Comparison of ENCODE assay signal across 8 mouse cellular contexts in genomic region chr2:72978901-72979658, GRCm38 (mm10). TPM values are rescaled to one million over a fixed set of nuclear protein-coding genes. Genes with fewer than 3 reads are reported as not detected.
DNase-seq lines count a peak whose midpoint lies in the region; ATAC-seq lines count a peak whose summit lies in the region.

No protein-coding gene starts in this region.

- no peaks in the 10 kb centered on the region for H3K36me3 ChIP-seq in forebrain, embryonic 14.5 days (ENCODE audit: control insufficient read depth, insufficient read depth, low read length)
- H3K36me3 ChIP-seq in neural tube, embryonic 15.5 days: no peaks in the 10 kb centered on the region

- peak overlapping the region; percentile 69 for H3K4me2 ChIP-seq in forebrain, embryonic 14.5 days (ENCODE audit: low read length)
- H3K4me2 ChIP-seq in neural tube, embryonic 15.5 days: peak overlapping the region; percentile 61

- H3K4me1 ChIP-seq in forebrain, embryonic 14.5 days (ENCODE audit: control insufficient read depth, insufficient read depth, low read length): peaks cover 17% of the 10 kb centered on the region
- peaks cover 28% of the 10 kb centered on the region for H3K4me1 ChIP-seq in neural tube, embryonic 15.5 days

- peak; percentile 83 for DNase-seq in ES-CJ7 (ENCODE audit: low read depth, low spot score)
- peak; percentile 91 for DNase-seq in forebrain, embryonic 14.5 days (ENCODE audit: low spot score)
- DNase-seq in heart, postnatal 14 days: peak; percentile 86 to 92
- DNase-seq in layer of hippocampus, adult 18-20 months (ENCODE audit: low spot score in 2 of 2): peak; percentile 78 to 84
- DNase-seq in lung, adult 18-20 months: peak; percentile 93 to 94
- peak; percentile 95 for DNase-seq in testis, postnatal 10 days (ENCODE audit: low spot score)

- WGBS in forebrain, embryonic 14.5 days: 0% methylated on average over 49 of the region's 107 CpGs
- under 1% methylated on average over 54 of the region's 107 CpGs for WGBS in neural tube, embryonic 15.5 days

- H3K27me3 ChIP-seq in forebrain, embryonic 14.5 days (replicated peaks; ENCODE audit: control insufficient read depth, insufficient read depth, low read length): no peaks in the 10 kb centered on the region
- no peaks in the 10 kb centered on the region for H3K27me3 ChIP-seq in neural tube, embryonic 15.5 days (replicated peaks)

- peak overlapping the region; percentile 100 for H3K4me3 ChIP-seq in forebrain, embryonic 14.5 days (ENCODE audit: low read depth, low read length)
- H3K4me3 ChIP-seq in neural tube, embryonic 15.5 days (replicated peaks): peak overlapping the region; percentile 80

- ATAC-seq in cerebellum, adult (ENCODE audit: insufficient number of reproducible peaks, low FRiP score, low TSS enrichment): peak; percentile 76
- peak; percentile 77 for ATAC-seq in forebrain, embryonic 14.5 days
- ATAC-seq in neural tube, embryonic 15.5 days (ENCODE audit: low FRiP score): peak; percentile 82

- intact Hi-C loops in heart, postnatal 14 days (cut with DNase I): loop anchor here (2.0 to 5.0 kb wide), 4 partner anchors 82 to 293 kb away; partner anchors contain the start of gene Sp9

- peak overlapping the region; percentile 100 for H3K27ac ChIP-seq in forebrain, embryonic 14.5 days (ENCODE audit: low read depth, low read length)
- peak overlapping the region; percentile 100 for H3K27ac ChIP-seq in neural tube, embryonic 15.5 days (replicated peaks)

- H3K9me3 ChIP-seq in forebrain, embryonic 14.5 days (replicated peaks; ENCODE audit: control insufficient read depth, low read length): no peaks in the 10 kb centered on the region
- H3K9me3 ChIP-seq in neural tube, embryonic 15.5 days (replicated peaks): no peaks in the 10 kb centered on the region

- H3K9ac ChIP-seq in forebrain, embryonic 14.5 days (ENCODE audit: low read length): peak overlapping the region; percentile 100
- H3K9ac ChIP-seq in neural tube, embryonic 15.5 days (replicated peaks): peak overlapping the region; percentile 100

RNA-seq across cellular contexts. Expression of gene Sp3, which starts 1.2 kb away (rescaled TPM):
- polyA plus RNA-seq in forebrain, embryonic 14.5 days (2014; fragmentation: Nextera tagmentation; extraction: Ambion mirVana): 61.9 and 64.6 TPM in 2 replicates
- total RNA-seq in heart, postnatal 14 days (2021): 10 to 100 TPM; 43.8 TPM
- total RNA-seq in layer of hippocampus, adult 18-20 months (2021): 10 to 100 TPM; 64.6 to 65.5 TPM
- 27.7 and 35.3 TPM in 2 replicates for polyA plus RNA-seq in neural tube, embryonic 15.5 days (2015; fragmentation: Nextera tagmentation; extraction: Ambion mirVana)

RNA-seq across cellular contexts. Expression of gene Gm11084, which starts 7.4 kb away (rescaled TPM):
- not detected in 2 replicates for polyA plus RNA-seq in forebrain, embryonic 14.5 days (2014; fragmentation: Nextera tagmentation; extraction: Ambion mirVana)
- total RNA-seq in heart, postnatal 14 days (2021): not detected
- not detected for total RNA-seq in layer of hippocampus, adult 18-20 months (2021)
- polyA plus RNA-seq in neural tube, embryonic 15.5 days (2015; fragmentation: Nextera tagmentation; extraction: Ambion mirVana): not detected in 2 replicates

Comparison
In these comparisons a context has a peak if more than half of its experiments do, and no peak if none do; other contexts are left out.
1. Peak in every context shown above with its lines: DNase-seq, ATAC-seq, H3K4me3 ChIP-seq and H3K27ac ChIP-seq.